Mouse (Mus musculus) cerebellum, adult 11-12 months (tissue): ENCODE measurements at regions not wholly inside any gene's neighbourhood (a gene's known extent, or its start where the extent isn't known, plus 50 kb on each side); places are given as distances from the start of the nearest gene placed in this dataset.

Source experiments
- DNase-seq: peaks from one replicate; pipeline ENCODE4 v3.0.0; 2022

DNA sequence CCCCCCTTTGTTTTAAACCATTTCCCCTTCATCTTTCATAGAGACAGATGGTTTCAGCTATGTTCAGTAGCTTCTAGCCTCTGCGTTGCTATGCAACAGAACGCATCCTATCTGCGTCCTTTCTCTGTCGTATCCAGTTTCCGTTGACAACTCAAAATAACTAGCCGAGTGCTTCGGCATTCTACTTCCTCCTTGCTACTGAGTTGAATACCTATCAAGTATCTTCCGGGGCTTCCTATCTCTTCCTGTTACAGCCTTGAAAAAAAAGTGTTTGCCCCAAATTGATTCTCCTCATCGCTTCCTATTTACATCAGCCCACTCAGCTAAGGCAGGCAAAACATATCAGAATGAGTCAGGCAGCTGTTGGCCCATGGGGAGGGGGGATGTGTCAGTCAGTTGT lies 114.5 kb upstream of the Nr5a2 start:
- DNase-seq: no peak

DNA sequence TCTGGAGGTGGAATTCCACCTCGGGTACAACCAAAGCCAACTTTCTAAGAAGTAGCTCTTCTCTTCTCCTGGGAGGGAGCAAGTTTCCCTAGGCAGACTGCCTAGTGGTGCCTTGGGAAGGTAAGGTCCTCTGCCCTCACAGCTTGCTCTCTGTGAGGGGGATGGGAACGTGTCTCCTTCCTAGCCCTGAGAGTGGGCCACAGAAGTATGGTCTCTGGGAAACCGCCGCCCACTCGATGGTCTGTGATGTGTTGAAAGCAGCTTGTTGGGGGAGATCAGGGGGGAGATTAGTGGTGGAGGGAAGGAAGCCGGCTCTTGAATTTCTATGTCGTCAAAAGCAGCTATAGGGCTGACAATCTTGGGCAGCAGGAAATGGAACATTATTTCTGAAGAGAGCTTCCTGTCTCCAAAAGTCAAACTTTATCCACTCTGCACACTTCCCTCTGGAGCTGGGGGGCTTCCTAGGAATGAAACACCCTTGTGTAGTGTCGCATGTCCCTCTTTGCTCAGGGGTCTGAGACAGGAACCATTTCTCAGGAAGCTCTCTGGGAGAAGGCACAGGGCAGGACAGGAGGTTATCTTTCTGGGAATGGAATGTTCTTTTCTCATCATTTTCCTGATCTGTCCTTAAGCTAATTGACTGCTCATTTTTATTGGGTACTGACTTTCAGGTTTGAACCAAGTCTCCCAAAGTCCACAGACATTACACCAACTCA lies 113.8 kb upstream of the Nr5a2 start:
- DNase-seq: no peak

DNA sequence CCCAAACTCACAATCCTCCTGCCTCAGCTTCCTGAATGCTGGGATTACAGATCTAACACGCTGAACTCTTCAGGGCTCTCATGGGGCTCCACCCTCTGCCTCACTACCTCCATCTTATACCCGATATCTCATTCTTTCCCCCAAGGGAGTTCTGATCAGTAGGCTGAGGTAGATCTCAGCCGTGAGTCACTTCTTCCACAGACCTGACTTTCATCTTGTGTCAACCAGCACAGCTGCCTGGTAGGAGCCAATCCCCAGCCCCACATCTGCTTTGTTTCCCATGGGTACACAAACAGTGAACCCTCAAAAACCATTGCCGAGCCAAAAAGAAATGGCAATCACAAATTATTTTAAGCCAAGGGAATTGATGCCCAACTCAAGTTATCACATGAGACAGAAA lies 100.7 kb upstream of the Nr5a2 start:
- no peak for DNase-seq

DNA sequence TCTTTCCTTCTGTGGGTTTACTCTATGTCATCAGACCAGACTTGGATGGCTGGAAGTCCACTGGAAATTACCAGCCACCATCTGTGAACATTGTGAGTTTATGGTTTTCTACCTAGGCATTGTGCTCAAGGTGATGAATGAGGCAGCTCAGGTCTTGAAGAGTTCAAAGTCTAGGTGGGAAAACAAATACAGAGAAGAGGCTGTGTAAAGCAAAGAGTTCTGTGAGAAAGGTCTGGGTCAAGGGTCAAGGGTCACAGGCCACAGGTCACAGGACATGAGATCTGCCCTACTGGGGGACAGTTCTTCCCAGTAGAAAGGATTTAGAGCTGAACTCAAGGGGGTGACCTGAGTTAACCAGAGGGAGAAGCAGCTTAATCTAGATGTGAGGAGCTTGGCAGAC lies 92.9 kb upstream of the Nr5a2 start:
- no peak for DNase-seq

DNA sequence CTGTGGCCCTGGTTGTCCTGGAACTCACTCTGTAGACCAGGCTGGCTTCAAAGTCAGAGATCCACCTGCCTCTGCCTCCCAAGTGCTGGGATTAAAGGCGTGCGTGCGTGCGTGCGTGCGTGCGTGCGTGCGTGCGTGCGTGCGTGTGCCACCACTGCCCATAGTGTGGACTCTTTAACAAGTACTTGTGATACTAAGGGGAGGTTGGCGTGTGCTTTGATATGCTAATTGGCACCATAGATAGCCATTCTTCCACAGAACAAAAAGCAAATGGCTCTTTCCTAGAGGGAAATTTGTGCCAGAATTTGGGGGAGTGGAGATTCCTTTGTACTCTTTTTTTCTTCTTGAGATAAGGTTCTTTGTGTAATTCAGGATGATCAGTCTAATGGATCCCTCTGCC lies 91.3 kb upstream of the Nr5a2 start:
- DNase-seq: no peak

DNA sequence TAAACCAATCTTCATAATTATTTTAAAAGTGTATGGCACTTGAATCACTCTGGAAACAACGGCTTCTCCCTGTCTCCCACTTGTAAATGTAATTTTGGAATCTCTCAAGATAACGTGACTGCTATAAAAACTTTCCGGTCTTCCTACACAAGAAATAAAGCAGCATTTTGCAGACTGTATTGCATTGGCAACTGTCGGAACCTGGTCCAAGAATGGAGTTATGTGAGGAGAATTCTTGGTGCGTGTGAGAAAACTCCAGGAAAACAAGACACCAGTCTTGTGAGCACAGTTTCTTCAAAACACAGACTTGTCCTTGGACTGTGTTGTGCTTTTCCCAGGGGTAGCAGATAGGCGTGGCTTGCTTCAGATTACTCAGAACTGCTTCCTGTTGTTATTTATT lies 83.8 kb upstream of the Nr5a2 start:
- DNase-seq: no peak

DNA sequence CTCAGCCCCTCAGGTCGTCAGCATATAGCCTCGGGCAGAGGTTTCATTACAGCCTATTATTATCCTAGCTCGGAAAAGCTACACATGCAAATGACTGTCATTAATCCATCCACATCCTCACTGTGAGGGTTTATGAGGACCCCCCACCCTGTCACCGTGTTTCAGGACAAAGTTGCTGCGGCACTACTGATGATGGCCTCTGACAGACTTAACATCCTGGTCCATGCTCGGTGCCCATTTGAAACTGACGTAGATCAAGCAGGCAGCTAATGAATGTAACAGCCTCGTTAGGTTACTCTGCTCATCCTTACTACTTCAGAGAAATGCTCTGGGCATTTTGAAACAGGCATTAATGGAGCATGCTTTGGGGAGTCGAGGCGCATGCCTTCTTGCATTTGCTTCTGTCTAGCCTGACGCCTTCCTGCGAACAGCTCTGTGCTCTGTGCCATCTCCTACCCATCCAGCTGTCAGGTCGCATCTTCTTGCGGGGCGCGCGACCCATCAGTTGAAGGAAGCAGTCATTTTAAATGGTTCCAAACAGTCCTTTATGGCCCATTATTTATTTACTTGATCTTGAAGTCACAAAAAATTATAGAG lies 82.3 kb upstream of the Nr5a2 start:
- DNase-seq: no peak

DNA sequence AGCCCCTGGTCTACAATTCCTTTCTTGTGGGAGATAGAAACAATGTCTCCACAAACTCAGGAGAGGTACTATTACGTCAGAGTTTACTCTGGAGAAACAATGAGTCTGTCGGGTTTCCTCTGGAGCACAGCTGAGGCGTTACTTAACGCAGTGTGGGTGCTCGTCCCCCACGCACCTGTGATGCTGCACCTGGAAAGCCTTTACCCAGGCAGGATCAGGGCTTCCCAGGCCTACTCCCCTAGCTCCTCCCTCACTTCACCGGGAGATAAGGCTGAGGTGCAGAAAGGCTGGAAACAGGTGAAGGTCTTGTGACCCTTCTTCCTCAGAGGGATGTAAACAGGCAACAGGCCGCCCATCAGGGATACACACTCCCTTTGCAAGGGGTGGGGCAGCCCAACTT lies 80.7 kb upstream of the Nr5a2 start:
- no peak for DNase-seq

DNA sequence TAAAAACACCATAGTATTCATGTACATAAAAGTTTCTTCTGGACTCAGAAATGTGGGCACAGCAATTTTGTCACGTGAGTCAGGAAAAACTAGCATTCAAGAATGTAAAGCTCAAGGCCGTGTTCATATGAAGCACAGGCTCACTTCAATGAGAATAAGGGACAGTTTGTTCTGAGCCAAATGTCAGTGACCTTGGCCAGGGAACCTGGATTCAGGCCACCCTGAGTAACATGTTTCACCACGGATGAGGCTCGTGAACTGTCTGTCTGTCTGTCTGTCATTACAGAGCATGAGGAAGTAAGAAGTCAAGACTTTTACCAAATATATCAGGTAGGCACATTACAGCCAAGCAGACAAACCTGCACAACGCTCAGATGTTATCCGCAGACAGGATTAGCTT lies 74.3 kb upstream of the Nr5a2 start:
- no peak for DNase-seq

DNA sequence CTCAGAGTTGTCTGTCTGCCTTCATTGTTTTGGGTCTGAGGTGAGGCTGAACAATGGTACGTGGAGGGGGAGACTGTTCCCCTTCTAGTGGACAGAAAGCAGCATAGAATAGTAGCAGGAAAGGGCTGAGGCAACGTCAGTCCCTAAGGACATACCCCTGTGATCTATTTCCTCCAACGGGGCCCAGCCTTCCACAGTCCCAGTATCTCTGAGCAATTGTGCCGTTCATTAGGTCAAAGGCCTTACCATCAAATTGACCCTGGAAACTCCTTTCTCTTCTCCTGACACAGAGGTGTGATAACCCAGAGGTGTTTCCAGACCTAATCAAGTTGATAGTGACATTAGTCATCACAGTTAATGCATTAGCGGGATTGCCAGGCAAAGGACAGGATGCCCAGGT lies 73.4 kb upstream of the Nr5a2 start:
- DNase-seq: no peak

DNA sequence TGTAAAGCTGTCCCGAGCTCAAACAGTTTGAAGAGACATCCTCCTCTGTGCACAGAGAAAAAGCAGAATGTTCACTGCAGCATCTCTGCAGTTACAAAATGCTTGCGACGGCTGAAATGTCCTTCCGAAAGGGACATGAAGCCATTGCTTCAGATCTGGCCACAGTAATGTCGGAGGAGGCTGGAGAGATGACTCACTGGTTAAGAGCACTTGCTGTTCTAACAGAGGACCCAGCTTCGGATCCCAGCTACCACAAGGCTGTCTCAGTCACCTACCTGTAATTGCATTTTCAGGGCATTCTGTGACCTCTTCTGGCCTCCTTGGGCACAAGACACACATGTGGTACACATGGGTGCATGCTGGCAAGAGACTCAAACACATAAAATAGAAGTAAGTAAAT lies 63.5 kb upstream of the Nr5a2 start:
- DNase-seq: no peak

DNA sequence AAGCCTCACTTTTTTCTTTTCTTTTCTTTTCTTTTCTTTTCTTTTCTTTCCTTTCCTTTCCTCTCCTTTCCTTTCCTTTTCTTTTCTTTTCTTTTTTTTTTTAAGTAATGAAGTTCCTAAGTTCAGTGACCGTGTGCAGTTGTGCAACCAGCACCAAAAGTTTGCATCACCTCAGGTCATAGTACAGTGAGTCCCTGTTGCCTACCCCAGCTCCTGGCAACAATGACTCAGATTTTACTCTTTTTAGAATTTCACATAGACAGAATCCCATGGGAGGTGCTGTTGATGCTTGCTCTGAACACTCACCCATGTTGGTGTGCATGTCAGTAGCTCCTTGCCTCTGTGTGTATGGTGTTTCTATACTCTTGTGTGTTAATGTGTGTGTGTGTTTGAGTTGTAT lies 60.3 kb upstream of the Nr5a2 start:
- DNase-seq: no peak

DNA sequence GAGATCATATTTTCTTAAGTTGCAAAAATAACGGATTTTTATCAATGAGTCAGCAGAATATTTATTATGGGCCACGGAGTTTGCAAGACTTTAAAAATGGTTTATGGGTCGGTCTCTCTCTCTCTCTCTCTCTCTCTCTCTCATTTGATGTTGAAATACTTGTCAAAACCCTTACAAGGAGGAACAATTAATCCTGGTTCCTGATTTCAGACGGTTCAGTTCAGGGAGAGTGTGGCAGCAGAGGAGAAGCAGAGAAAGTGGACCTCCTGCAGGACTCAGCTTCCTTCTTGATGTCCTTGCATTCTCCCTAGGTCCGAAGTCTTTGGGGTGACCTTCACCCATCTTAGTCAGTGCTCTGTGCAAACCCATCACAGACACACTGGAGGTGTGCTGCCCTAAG lies 57.4 kb upstream of the Nr5a2 start:
- DNase-seq: no peak

DNA sequence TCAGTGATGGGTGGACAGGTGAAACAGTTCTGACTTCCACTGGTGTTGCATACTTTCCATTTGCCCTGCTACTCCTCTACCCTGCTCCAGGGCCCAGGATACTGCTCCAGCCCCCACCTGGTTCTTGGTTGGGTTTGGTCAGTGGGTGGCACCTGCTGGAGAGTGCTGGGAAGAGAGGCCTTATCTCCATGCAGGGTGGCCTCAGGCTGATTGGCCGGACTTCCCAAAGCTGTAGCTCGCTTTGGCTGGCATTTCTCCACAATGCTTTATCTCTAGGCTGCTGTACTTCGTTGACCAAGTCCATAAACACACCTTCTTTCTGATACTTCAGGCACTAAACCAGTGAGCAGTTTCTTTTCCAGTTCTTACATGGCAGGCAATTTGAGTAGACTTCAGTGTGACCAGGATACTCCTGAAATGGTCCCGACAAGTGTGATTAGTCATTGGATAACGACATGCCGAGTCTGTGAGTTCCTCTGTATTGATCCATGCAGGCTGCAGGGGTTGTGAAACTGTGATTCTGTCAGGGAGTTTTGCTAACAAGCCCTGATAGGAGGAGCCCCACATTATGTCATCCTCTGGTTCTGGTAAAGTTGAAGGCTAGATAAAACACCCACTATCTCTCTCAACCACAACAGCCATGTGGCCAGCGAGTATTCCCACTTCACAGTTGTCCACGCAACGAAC lies 50.1 kb upstream of the Nr5a2 start:
- DNase-seq: no peak
